Mouse (Mus musculus) adrenal gland, postnatal 4 days (tissue): ENCODE data around the gene Akap12. TPM values are rescaled to one million over a fixed set of nuclear protein-coding genes. Genes with fewer than 3 reads are reported as not detected.
A peak's percentile ranks its signal among the peaks of the same experiment; 100 is the strongest.

Source experiments
- DNase-seq, 2 experiments: peaks; one replicate each; pipeline ENCODE4 v3.0.0; 2021 to 2022; ENCODE audit warnings: low spot score in 2 of 2, mixed read lengths in 2 of 2
- total RNA-seq, 2 experiments: library from RNA; stranded (reverse); gene quantifications; 2 replicates each; pipeline ENCODE4 v1.2.3; 2021

Akap12 gene
- total RNA-seq, 2 experiments from 2014 or later = 58.7 to 74.8 TPM

DNA sequence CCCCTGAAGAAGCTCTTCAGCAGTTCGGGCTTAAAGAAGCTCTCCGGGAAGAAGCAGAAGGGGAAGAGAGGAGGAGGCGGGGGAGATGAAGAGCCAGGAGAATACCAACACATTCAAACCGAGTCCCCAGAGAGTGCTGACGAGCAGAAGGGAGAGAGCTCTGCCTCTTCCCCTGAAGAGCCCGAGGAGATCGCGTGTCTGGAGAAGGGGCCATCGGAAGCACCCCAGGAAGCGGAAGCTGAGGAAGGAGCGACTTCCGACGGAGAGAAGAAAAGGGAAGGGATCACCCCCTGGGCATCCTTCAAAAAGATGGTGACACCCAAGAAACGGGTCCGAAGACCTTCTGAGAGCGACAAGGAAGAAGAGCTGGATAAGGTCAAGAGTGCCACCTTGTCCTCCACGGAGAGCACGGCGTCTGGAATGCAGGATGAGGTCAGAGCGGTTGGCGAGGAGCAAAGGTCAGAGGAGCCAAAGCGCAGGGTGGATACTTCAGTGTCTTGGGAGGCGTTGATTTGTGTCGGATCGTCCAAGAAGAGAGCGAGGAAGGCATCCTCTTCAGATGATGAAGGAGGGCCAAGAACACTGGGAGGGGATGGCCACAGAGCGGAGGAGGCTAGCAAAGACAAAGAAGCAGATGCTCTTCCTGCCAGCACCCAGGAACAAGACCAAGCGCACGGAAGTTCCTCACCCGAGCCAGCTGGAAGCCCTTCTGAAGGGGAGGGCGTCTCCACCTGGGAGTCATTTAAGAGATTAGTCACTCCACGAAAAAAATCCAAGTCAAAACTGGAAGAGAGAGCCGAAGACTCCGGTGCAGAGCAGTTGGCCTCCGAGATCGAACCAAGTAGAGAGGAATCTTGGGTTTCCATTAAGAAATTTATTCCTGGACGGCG is 88.4 kb downstream of the Akap12 start:
- DNase-seq = no peak

DNA sequence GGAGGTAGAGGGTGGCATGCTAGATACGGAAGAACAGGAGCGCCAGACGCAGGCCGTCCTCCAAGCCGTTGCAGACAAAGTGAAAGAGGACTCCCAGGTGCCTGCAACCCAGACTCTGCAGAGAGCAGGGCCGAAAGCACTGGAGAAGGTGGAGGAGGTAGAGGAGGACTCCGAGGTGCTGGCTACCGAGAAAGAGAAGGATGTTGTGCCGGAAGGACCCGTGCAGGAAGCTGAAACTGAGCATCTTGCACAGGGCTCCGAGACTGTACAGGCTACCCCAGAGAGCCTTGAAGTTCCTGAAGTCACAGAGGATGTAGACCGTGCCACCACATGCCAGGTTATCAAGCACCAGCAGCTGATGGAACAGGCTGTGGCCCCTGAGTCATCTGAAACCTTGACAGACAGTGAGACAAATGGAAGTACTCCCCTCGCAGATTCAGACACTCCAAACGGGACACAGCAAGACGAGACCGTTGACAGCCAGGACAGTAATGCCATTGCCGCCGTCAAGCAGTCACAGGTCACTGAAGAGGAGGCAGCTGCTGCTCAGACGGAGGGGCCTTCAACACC is 89.8 kb downstream of the Akap12 start:
- no peak for DNase-seq

GRCm38 (mm10) chr10:4356640-4357039 is 90.5 kb downstream of the Akap12 start:
- no peak for DNase-seq

DNA sequence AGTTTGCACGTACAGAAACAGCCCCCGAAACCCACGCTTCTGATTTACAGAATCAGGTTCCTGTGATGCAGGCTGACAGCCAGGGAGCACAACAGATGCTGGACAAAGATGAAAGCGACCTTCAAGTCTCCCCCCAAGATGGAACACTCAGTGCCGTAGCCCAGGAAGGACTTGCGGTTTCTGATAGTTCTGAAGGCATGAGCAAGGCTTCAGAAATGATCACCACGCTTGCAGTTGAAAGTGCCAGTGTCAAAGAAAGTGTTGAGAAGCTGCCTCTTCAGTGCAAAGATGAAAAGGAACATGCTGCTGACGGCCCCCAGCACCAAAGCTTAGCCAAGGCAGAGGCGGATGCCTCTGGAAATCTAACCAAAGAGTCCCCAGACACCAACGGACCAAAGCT is 91.3 kb downstream of the Akap12 start:
- no peak for DNase-seq

DNA sequence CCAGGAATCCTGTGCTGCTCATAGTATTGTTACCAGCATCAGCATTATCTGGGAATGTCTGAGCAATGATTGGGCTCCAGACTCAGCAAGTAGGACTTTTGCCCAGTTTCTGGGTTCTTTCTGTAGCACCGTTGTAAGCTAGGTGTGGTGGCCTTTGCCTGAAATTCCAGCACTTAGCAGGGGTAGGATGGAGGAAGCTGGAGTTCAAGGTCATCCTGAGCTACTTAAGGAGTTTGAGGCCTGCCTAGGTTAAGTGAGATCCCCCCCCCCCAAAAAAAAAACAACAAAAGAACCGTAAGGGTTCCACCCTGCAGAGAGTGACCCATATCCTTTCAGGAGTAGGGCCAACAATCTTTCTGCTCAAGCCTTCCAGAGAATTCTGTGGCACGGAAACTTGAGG is 98.4 kb downstream of the Akap12 start:
- no peak for DNase-seq

GRCm38 (mm10) chr10:4370105-4370504 is 103.9 kb downstream of the Akap12 start:
- no peak for DNase-seq

GRCm38 (mm10) chr10:4372011-4372410 is 105.8 kb downstream of the Akap12 start:
- DNase-seq = no peak

DNA sequence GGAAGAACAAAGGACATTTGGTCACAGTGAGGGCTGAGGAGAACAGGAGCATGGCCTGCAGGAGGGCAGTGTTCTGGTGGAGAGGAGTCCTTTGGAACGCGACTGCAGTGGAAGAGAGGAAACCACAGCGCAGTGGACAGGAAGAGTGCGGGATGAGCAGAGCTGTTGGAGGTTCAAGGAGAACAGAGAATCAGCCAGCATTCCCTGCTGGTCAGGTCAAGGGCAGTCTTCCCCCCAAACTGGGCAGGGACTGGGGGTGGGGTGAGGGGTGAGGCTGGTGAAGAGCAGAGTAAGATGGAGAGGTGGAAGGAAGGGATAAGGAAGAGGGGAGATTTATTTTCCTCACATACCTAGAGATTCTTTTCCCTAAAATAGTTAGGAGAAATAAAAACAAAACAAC is 107.4 kb downstream of the Akap12 start:
- DNase-seq = no peak

DNA sequence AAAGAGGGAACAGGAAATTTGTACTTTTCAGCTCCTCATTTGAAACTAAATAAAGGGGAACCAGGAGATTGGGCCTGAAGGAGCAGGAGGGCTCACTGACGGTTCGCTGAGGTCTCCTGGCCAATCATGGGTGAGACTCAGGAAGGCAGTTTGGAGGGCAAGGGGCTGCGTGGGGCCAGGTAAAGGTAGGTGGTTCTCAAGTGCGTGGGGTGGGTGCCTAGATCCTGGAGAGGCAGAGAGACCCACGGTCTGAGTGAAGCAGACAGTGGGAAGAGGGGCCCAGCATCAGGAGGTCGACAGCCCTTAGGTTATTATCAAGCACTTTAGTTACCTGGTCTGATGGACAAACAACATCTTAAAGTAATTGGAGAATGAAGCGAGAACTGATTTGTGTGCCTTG is 108.1 kb downstream of the Akap12 start:
- DNase-seq = no peak

- DNase-seq = no peak
Measured at GRCm38 (mm10) chr10:4374734-4375133, 108.6 kb downstream of the Akap12 start.

- DNase-seq = no peak
Measured at GRCm38 (mm10) chr10:4375267-4375666, 109.1 kb downstream of the Akap12 start.

DNA sequence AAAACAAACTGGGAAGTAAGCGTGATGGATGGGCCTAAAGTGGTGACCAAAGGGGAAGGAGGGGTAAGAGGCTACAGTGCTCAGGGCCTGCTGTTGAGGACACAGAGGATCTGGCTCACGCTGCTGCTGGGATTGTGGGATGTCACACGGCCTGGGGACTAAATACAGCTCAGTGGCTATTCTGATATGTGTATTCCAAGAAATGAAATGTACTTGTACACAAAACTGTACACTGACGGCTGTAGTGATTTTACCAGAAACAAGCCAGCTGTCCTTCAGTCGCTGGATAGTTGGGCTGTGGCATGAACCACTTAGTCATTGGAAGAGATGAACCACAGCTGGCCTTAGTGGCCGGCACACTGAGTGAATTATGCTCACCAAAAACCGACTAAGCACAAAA is 110.3 kb downstream of the Akap12 start:
- DNase-seq = no peak

- DNase-seq = no peak
Measured at GRCm38 (mm10) chr10:4376931-4377330, 110.8 kb downstream of the Akap12 start.

DNA sequence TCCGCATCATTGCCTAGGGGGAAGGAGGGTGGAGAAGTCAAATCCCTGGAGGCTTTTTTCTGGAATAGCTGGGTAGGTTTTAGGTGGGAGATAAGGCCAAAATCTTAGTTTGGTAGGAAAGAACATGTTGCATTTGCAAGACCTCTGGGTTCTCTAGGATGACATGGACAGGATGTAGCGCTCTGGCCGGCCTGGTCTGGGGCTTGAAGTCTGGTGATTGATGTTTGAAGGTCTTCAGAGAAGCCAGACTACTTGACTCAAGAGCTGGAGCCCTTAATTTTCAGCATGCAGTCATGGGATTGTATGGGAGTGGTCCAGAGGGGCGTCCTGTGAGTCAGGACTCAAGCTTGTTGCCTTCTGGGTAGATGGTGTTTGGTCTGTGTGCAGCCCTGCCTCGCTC is 114.6 kb downstream of the Akap12 start:
- DNase-seq = no peak

- no peak for DNase-seq
Measured at GRCm38 (mm10) chr10:4384244-4384643, 118.1 kb downstream of the Akap12 start.

DNA sequence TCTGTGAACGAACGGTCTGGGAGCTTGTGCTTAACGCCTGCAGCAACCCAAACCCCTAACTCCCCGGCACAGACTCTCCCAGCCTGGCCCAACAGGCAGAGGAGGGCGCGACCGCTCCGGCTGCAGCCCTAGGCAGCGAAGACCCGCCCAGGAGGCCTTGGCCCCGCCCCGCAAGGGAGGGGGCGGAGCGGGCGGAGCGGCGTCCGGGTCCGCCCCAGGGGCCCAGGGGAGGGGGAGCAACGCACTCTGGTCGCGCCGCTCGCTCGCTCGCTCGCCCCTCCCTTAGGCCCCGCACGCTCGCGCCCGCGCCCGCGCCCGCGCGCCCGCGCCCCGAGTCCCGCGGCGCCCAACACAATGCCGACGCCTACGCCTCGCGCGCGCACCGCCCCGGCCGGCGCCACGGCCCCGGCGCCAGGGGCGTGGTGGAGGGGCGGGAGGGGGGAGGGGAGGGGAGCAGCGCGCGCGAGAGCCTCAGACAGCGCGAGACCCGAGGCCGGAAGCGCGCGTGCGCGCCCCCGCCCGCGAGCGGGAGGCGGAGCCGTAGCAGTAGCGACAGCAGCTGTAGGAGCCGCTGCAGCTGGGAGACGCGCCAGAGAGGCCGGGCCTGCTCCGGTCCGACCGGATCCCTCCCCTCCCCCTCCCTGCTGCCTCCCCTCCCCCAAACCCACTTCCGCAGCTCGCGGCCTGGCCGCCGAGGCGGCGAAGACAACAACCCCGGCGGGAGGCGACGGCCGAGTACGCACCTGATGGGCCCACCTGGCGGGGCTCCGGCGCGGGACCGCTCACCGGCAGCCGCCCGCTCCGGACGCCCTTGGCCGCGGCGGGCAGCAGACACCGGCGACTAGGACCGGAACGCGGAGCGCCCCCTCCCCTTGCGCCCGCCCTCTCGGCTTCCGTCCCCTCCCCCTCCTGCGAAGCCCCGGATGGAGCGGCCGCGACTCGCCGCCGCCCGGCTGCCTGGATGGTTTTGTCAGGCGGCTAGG is 120.7 kb downstream of the Akap12 start:
- DNase-seq = peak; percentile 86 to 88

DNA sequence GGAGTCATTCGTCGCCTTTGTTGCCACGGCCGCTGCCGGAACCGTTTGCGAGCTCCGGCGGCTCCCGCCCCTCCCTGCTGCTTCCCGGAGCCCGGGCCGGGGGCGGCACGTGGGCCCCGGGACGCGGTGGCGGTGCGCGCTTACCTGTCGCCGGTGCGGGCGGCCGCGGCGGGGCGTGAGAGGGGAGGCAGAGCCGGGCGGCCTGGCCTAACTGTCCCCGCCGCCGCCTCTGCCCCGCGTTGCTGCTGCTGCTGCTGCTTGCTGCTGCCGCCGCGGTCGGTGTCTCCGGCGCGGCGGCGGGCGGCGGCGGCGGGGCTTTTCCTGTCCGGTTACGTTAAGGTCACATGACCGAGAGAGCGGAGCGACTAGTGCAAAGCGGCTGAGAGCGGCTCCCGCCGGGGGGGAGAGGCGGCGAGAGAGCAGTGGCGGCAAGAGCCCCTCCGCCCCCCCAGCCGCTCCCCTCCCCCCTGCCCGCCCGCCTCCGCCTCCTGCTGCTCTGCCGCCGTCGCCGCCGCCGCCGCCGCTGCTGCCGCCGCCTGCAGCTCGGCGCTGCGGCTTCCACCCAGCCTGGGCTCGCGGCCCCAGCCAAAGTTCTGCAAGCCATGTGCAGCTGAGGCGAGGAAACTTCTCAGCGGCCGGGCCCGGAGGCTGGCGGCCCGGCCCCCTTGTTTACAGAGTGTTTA is 121.7 kb downstream of the Akap12 start, which contains the start of gene Zbtb2:
Zbtb2 (minus strand) TSS at position 408 of the 683 bp plus-strand sequence.
- DNase-seq = peak in 1 of 2 experiments; percentile 25

DNA sequence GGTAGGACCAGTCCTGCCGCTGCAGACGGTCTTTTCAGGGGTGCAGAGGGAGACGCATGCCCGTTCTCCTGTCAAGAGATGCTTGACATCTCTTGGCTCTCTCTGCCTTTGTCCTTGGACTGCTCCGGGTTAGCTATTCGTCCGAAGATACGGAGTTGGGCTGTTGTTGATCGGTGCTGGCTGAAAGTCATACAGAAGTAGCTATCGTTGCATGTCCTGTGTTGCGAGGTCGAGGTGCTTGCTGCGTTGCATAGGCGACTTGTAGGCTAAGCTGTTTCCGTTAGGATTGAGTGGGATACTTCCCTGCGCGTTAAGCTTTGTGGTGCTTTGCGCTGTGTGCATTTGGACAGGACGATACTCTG is 122.2 kb downstream of the Akap12 start:
- no peak for DNase-seq

DNA sequence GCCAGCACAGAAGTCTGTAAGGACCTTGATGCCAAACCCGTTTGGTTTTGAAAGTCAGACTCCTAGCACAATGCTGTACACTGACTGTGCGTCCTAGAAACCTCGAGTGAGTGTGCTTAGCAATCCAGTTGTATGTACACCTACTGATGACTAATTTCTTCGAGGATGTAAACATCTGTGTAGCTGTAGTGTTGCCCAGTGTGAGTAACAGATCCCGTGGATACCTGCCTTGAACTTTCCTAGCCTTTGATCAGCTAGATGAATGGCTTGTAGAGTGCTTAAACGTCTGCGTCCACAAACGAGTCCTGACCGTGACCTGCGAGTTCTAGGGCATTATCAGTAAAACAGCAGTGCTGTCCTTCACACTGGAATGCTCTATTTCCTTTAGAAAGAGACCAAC is 122.9 kb downstream of the Akap12 start:
- no peak for DNase-seq

- no peak for DNase-seq
Measured at GRCm38 (mm10) chr10:4389461-4390112, 123.4 kb downstream of the Akap12 start.
